Mouse (Mus musculus) neural tube, embryonic 15.5 days (tissue): ENCODE data around the gene Snx29. TPM values are rescaled to one million over a fixed set of nuclear protein-coding genes. Genes with fewer than 3 reads are reported as not detected.
"Not testable (repeated sequence)": the region's sequence is repeated elsewhere in the genome, so short reads cannot be mapped to it uniquely, and the experiment has no call there.

ENCODE experiments used
- ATAC-seq: fragments of 200-750 bp; cut with Nextera tagmentation; 2 replicates; pipeline ENCODE4 v1.8.0; 2017; ENCODE audit warnings: mild to moderate bottlenecking, moderate TSS enrichment, moderate library complexity; ENCODE audit not compliant: low FRiP score
- H3K27ac ChIP-seq: fragments of 300-500 bp; sonication (generic); replicated peaks from 2 replicates; pipeline ENCODE4 v1.5.1; 2015; ENCODE audit warnings: mild to moderate bottlenecking, inconsistent platforms
- H3K27me3 ChIP-seq: fragments of 300-500 bp; sonication (generic); replicated peaks from 2 replicates; pipeline ENCODE4 v1.6.1; 2015; ENCODE audit warnings: inconsistent platforms
- H3K36me3 ChIP-seq: fragments of 300-500 bp; sonication (generic); 2 replicates; pipeline ENCODE4 v1.6.1; 2015; ENCODE audit warnings: inconsistent platforms
- H3K4me1 ChIP-seq: fragments of 300-500 bp; sonication (generic); 2 replicates; pipeline ENCODE4 v1.6.1; 2015; ENCODE audit warnings: inconsistent platforms
- H3K4me2 ChIP-seq: fragments of 300-500 bp; sonication (generic); 2 replicates; pipeline ENCODE4 v1.6.1; 2015; ENCODE audit warnings: inconsistent platforms, mild to moderate bottlenecking, moderate library complexity
- H3K4me3 ChIP-seq: fragments of 300-500 bp; sonication (generic); replicated peaks from 2 replicates; pipeline ENCODE4 v1.5.1; 2015; ENCODE audit warnings: mild to moderate bottlenecking, inconsistent platforms
- H3K9ac ChIP-seq: fragments of 300-500 bp; sonication (generic); replicated peaks from 2 replicates; pipeline ENCODE4 v1.6.1; 2015; ENCODE audit warnings: mild to moderate bottlenecking, inconsistent platforms
- H3K9me3 ChIP-seq: fragments of 300-500 bp; sonication (generic); replicated peaks from 2 replicates; pipeline ENCODE4 v1.6.1; 2016; ENCODE audit warnings: inconsistent platforms
- WGBS: fragments of 180-500 bp; shearing (Covaris S2); methylation state at CpG from one replicate; pipeline ENCODE4 v1.1.7; 2015; ENCODE audit warnings: mixed read lengths; 5-methylcytosine and 5-hydroxymethylcytosine counted together
- polyA plus RNA-seq: library from polyadenylated mRNA; unstranded; fragments of >200 nt; fragmentation: Nextera tagmentation; extraction: Ambion mirVana; gene quantifications from 2 replicates; pipeline ENCODE4 v1.2.1, GENCODE M21; 2015

The Snx29 gene
- 17.7 and 18.7 TPM in 2 replicates for polyA plus RNA-seq

- WGBS: 5% methylated on average over 44 of the region's 61 CpGs
- Histone ChIP-seq H3K27ac (peak within 1 kb of the TSS; percentile 93), H3K36me3 (no peaks in the 10 kb centered on the region), H3K9ac (peak within 1 kb of the TSS; percentile 90), H3K4me2 (peak within 1 kb of the TSS; percentile 93), H3K27me3 (0 out of 2 replicates have a peak, but pooled peaks cover 3% of the 10 kb centered on the region), H3K4me1 (peaks cover 15% of the 10 kb centered on the region), H3K4me3 (peak within 1 kb of the TSS; percentile 86), H3K9me3 (no peaks in the 10 kb centered on the region)
- ATAC-seq: peak; percentile 99
Observed at GRCm38 (mm10) chr16:11322409-11323323, at the start of gene Snx29. Gene Snx29, plus strand, starts transcription at chr16:11322908.

GRCm38 (mm10) chr16:11276888-11277287 lies 45.8 kb upstream of the Snx29 start:
- Histone ChIP-seq H3K27me3 (no peaks in the 10 kb centered on the region), H3K9ac (no peak overlapping the region), H3K4me2 (no peak overlapping the region), H3K36me3 (no peaks in the 10 kb centered on the region), H3K27ac (no peak overlapping the region), H3K9me3 (no peaks in the 10 kb centered on the region), H3K4me3 (no peak overlapping the region), H3K4me1 (no peaks in the 10 kb centered on the region)
- ATAC-seq: no peak
- WGBS: 20% methylated on average over 3 of the region's 3 CpGs

GRCm38 (mm10) chr16:11278778-11279177 lies 43.9 kb upstream of the Snx29 start:
- no peak for ATAC-seq
- no peaks in the 10 kb centered on the region for H3K27me3 ChIP-seq
- H3K4me3 ChIP-seq: no peak overlapping the region
- H3K27ac ChIP-seq: no peak overlapping the region
- H3K9me3 ChIP-seq: no peaks in the 10 kb centered on the region
- H3K36me3 ChIP-seq: no peaks in the 10 kb centered on the region
- no peaks in the 10 kb centered on the region for H3K4me1 ChIP-seq
- WGBS: 78% methylated on average over 6 of the region's 6 CpGs
- H3K9ac ChIP-seq: no peak overlapping the region
- no peak overlapping the region for H3K4me2 ChIP-seq

GRCm38 (mm10) chr16:11282655-11283232 lies 40.0 kb upstream of the Snx29 start:
- Histone ChIP-seq H3K4me3 (no peak overlapping the region), H3K9ac (no peak overlapping the region)

GRCm38 (mm10) chr16:11284881-11285280 lies 37.8 kb upstream of the Snx29 start:
- no peaks in the 10 kb centered on the region for H3K9me3 ChIP-seq
- H3K4me1 ChIP-seq: no peaks in the 10 kb centered on the region
- no peak overlapping the region for H3K4me3 ChIP-seq
- ATAC-seq: no peak
- no peak overlapping the region for H3K27ac ChIP-seq
- no peak overlapping the region for H3K4me2 ChIP-seq
- H3K9ac ChIP-seq: no peak overlapping the region
- no peaks in the 10 kb centered on the region for H3K27me3 ChIP-seq
- no peaks in the 10 kb centered on the region for H3K36me3 ChIP-seq
- 92% methylated on average over 2 of the region's 2 CpGs for WGBS

More at GRCm38 (mm10) chr16:11282655-11283232, 40.0 kb upstream of the Snx29 start:
- no peaks in the 10 kb centered on the region for H3K9me3 ChIP-seq
- ATAC-seq: no peak
- WGBS: 91% methylated on average over 5 of the region's 5 CpGs
- no peaks in the 10 kb centered on the region for H3K36me3 ChIP-seq
- H3K4me2 ChIP-seq: no peak overlapping the region
- H3K4me1 ChIP-seq: no peaks in the 10 kb centered on the region
- no peak overlapping the region for H3K27ac ChIP-seq
- H3K27me3 ChIP-seq: no peaks in the 10 kb centered on the region

- no peak overlapping the region for H3K4me3 ChIP-seq
- H3K4me2 ChIP-seq: no peak overlapping the region
- H3K4me1 ChIP-seq: no peaks in the 10 kb centered on the region
- H3K9me3 ChIP-seq: no peaks in the 10 kb centered on the region
- H3K27me3 ChIP-seq: no peaks in the 10 kb centered on the region
- no peaks in the 10 kb centered on the region for H3K36me3 ChIP-seq
- no peak overlapping the region for H3K27ac ChIP-seq
- no peak for ATAC-seq
- WGBS: 91% methylated on average over 2 of the region's 2 CpGs
- no peak overlapping the region for H3K9ac ChIP-seq
Observed at GRCm38 (mm10) chr16:11285949-11286348, 36.8 kb upstream of the Snx29 start.

- not testable (repeated sequence) for H3K4me2 ChIP-seq, H3K36me3 ChIP-seq, H3K4me3 ChIP-seq, H3K9me3 ChIP-seq, ATAC-seq, H3K4me1 ChIP-seq, H3K27ac ChIP-seq, H3K9ac ChIP-seq, H3K27me3 ChIP-seq
- WGBS: 93% methylated on average over 8 of the region's 8 CpGs
Observed at GRCm38 (mm10) chr16:11288873-11289272, 33.8 kb upstream of the Snx29 start.

- not testable (repeated sequence) for H3K4me1 ChIP-seq, H3K9ac ChIP-seq, H3K36me3 ChIP-seq, H3K27ac ChIP-seq, H3K9me3 ChIP-seq, H3K4me2 ChIP-seq, H3K4me3 ChIP-seq, ATAC-seq, H3K27me3 ChIP-seq
- 79% methylated on average over 4 of the region's 4 CpGs for WGBS
Observed at GRCm38 (mm10) chr16:11295583-11295982, 27.1 kb upstream of the Snx29 start.

- not testable (repeated sequence) for H3K4me1 ChIP-seq, ATAC-seq, H3K27me3 ChIP-seq, H3K9ac ChIP-seq, H3K4me3 ChIP-seq, H3K36me3 ChIP-seq, H3K9me3 ChIP-seq, H3K4me2 ChIP-seq, H3K27ac ChIP-seq
- 93% methylated on average over 1 of the region's 1 CpGs for WGBS
Observed at GRCm38 (mm10) chr16:11297700-11298099, 25.0 kb upstream of the Snx29 start.

- H3K27ac ChIP-seq: no peak overlapping the region
- no peak for ATAC-seq
- H3K9ac ChIP-seq: no peak overlapping the region
- H3K9me3 ChIP-seq: no peaks in the 10 kb centered on the region
- no peaks in the 10 kb centered on the region for H3K4me1 ChIP-seq
- no peaks in the 10 kb centered on the region for H3K27me3 ChIP-seq
- no peaks in the 10 kb centered on the region for H3K36me3 ChIP-seq
- no peak overlapping the region for H3K4me2 ChIP-seq
- H3K4me3 ChIP-seq: no peak overlapping the region
Observed at GRCm38 (mm10) chr16:11303741-11304140, 19.0 kb upstream of the Snx29 start.

GRCm38 (mm10) chr16:11305531-11305930 lies 17.2 kb upstream of the Snx29 start:
- 95% methylated on average over 2 of the region's 2 CpGs for WGBS
- no peak overlapping the region for H3K4me3 ChIP-seq
- no peak overlapping the region for H3K9ac ChIP-seq
- no peaks in the 10 kb centered on the region for H3K4me1 ChIP-seq
- H3K9me3 ChIP-seq: no peaks in the 10 kb centered on the region
- H3K36me3 ChIP-seq: no peaks in the 10 kb centered on the region
- no peaks in the 10 kb centered on the region for H3K27me3 ChIP-seq
- H3K27ac ChIP-seq: no peak overlapping the region
- H3K4me2 ChIP-seq: no peak overlapping the region
- no peak for ATAC-seq

GRCm38 (mm10) chr16:11313512-11313911 lies 9.2 kb upstream of the Snx29 start, which contains the start of gene Tnfrsf17:
Gene Tnfrsf17, plus strand, starts transcription at chr16:11313812.
- Histone ChIP-seq H3K27ac (no peak within 1 kb of the TSS), H3K9ac (no peak within 1 kb of the TSS), H3K4me2 (no peak within 1 kb of the TSS), H3K4me3 (no peak within 1 kb of the TSS), H3K4me1 (no peaks in the 10 kb centered on the region), H3K9me3 (no peaks in the 10 kb centered on the region), H3K36me3 (no peaks in the 10 kb centered on the region), H3K27me3 (no peaks in the 10 kb centered on the region)
- WGBS: 74% methylated on average over 7 of the region's 7 CpGs
- ATAC-seq: no peak
